Mouse (Mus musculus): ENCODE measurements around the gene Gm853. TPM values are rescaled to one million over a fixed set of nuclear protein-coding genes. Genes with fewer than 3 reads are reported as not detected.

Gene Gm853
- polyA plus RNA-seq, 1 experiment from 2014 or later: 0.24 TPM

Other genes with a start within 250 kb of the Gm853 start
- gene Adgrb2, start 237.5 kb downstream of the Gm853 start, polyA plus RNA-seq (2015; fragmentation: Nextera tagmentation; extraction: Ambion mirVana): 7.0 and 11.0 TPM in 2 replicates
- gene Col16a1, start 174.6 kb downstream of the Gm853 start, polyA plus RNA-seq (2015; fragmentation: Nextera tagmentation; extraction: Ambion mirVana): 2.9 and 3.4 TPM in 2 replicates
- 65.3 and 72.0 TPM in 2 replicates for gene Pef1, start 119.8 kb downstream of the Gm853 start, polyA plus RNA-seq (2015; fragmentation: Nextera tagmentation; extraction: Ambion mirVana)
- gene Hcrtr1, start 83.0 kb downstream of the Gm853 start, polyA plus RNA-seq (2015; fragmentation: Nextera tagmentation; extraction: Ambion mirVana): 0.41 and 0.94 TPM in 2 replicates
- gene Tinagl1, start 47.3 kb downstream of the Gm853 start, polyA plus RNA-seq (2015; fragmentation: Nextera tagmentation; extraction: Ambion mirVana): 2.4 and 2.5 TPM in 2 replicates
- 67.2 and 70.8 TPM in 2 replicates for gene Serinc2, start 56.8 kb upstream of the Gm853 start, polyA plus RNA-seq (2015; fragmentation: Nextera tagmentation; extraction: Ambion mirVana)
- 103 and 116 TPM in 2 replicates for gene Fabp3, start 86.2 kb upstream of the Gm853 start, polyA plus RNA-seq (2015; fragmentation: Nextera tagmentation; extraction: Ambion mirVana)
- 0.58 and 0.59 TPM in 2 replicates for gene Gm10570, start 86.3 kb upstream of the Gm853 start, polyA plus RNA-seq (2015; fragmentation: Nextera tagmentation; extraction: Ambion mirVana)
- 84.6 and 87.4 TPM in 2 replicates for gene Zcchc17, start 137.5 kb upstream of the Gm853 start, polyA plus RNA-seq (2015; fragmentation: Nextera tagmentation; extraction: Ambion mirVana)
- gene Snrnp40, start 137.7 kb upstream of the Gm853 start, polyA plus RNA-seq (2015; fragmentation: Nextera tagmentation; extraction: Ambion mirVana): 138 and 145 TPM in 2 replicates

All from midbrain, embryonic 13.5 days (tissue).